Mouse (Mus musculus) megakaryocyte progenitor cell, adult 5-6 weeks (primary cell): ENCODE measurements at regions not wholly inside any gene's neighbourhood (a gene's known extent, or its start where the extent isn't known, plus 50 kb on each side); places are given as distances from the start of the nearest gene placed in this dataset.

Experiments used
- ATAC-seq: replicated peaks from 2 replicates; pipeline ENCODE4 v1.8.0; 2016; ENCODE audit warnings: mild to moderate bottlenecking, moderate TSS enrichment, inconsistent platforms; ENCODE audit not compliant: poor library complexity

DNA sequence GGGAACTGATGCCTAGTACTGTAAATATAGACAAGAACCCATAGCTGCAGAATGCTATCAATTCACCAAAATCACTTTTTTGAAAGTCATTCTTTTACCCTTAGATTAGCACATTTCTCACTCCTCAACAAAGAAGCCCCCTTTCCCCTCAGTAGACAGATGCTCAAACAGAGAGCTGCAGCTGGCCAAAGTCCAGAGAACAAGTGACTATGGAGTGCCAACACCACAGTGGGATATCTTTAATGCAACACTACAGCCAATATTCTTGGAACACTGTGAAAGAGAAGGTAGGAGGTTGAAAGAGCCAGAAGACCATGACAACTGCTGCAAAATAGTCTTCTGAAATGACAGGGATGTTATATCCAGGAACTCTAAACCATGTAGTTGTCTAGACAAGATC lies 544.0 kb downstream of the Ets1 start:
- no peak for ATAC-seq

DNA sequence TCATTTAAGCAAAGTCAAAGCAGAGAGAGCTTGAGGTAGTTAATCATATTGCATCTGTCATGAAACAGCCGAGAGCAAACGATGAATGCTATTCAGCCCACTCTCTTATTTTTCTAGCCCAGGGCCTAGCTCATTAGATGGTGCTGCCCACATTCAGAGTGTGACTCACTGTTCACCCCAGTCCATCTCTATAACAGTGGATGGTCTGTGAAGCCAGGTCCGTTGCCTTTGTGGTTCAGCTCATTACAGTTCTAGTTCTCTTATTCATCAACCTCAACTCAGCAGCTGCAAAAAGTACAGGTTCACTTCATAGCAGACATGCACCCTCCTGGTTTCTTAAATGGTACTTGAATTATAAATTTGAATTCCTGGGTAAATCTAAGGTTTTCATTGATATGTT lies 551.2 kb downstream of the Ets1 start:
- no peak for ATAC-seq

DNA sequence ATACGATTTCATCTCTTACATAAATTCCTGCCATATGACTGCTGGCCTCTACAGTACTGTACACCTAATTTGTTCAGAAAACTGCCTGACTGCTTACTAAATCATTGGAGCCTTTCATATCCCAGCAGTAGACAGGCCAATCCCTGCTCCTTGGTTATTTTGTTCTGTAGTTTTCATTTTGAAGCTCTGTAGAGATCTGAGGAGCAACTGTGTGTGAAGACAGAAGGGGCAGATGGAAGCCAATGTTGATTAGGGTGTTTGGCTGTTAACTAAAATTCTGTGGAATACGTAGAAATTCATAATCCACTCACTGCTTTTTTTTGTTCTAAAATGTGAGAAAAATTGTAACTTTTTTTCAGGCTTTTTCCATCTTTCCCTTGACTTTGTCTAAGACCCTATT lies 573.1 kb downstream of the Ets1 start:
- ATAC-seq: no peak

DNA sequence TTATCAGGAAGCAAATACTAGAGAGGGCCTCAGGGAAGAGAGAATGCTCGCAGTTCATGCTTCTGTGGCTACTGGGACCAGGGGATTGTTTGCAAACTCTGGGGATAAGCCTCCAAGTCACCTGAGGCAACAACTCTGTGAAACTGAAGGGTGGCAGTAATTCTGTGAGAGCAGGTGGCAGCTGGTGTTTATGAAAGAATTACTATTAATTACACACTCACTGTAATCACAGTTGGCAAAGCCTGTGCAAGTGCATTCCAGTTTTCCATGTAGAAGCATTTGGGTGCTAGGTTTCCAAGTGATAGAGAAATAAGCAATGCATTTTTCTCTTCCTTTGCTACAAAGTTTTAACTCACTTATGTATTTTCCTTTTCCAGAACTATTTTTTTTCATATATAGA lies 578.5 kb downstream of the Ets1 start:
- no peak for ATAC-seq

DNA sequence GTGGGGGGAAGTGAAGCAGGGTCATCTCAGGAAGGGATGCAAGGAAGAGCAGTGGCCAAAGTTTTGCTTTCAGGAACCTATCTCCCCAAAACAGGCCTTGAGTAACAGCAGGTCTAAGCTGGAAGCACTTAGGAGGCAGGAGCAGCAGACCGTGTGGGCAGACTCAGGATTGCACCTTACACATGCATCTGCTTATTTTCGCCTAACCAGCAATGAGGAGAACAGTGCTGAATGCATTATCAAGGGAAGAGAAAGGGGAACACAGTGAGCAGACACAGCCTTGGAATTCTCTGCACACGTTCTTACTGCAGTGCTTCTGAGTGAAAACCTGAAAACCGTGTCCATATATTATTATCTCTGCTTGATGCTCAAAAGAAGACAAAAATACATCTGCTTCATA lies 585.0 kb downstream of the Ets1 start:
- ATAC-seq: no peak

DNA sequence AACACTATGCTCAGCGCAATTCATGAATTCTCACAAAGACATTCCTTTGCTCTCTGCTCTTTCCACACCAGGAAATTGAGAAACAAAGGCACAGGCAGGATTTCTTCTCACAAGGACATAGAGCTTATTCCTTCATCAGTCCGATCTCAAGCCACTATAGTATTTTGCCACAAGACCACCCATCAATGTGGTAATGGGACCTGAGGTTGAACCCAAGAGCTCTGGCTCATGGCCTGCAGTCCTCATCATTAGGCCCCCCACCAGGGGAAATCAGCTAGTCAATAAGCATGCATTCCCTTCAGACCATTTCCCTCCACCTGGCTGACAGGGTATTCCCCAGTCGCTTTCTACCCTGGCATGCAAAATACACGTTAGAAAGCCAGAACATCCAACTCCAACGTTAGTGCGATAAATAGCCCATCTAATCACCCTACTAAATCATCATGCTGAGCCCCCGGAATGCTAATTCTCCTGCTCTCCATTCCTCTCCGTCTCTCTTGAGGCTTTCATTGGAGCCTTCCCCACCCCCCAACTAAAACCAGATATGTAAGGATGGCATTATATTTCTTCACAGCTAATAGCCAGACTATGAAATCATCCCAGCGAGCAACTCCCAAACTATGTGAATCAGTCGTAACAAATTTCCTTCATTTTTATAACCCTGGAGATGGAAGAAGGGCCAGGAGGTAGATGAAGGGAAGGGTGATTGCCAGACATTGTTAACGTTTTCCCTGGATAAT lies 586.2 kb downstream of the Ets1 start:
- no peak for ATAC-seq

DNA sequence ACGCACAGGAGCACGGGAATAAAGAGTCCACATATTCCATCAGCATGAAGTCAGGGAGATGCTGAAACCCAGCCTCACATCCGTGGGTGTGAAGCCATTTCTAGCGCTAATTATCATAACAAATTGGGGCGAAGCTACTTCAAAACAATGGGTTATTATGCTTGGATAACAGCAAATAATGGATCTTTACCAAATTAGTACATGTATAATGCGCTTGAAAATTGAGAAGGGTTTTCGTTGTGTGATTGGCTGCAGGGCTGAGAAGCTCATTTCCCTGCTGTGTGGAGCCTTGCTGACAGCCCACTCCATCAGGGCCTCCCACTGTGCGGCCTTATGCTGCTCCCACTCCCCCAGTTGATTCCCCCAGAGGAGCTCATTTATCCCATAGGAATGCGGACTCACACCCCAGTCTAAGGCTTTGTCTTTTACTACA lies 597.7 kb downstream of the Ets1 start:
- no peak for ATAC-seq

DNA sequence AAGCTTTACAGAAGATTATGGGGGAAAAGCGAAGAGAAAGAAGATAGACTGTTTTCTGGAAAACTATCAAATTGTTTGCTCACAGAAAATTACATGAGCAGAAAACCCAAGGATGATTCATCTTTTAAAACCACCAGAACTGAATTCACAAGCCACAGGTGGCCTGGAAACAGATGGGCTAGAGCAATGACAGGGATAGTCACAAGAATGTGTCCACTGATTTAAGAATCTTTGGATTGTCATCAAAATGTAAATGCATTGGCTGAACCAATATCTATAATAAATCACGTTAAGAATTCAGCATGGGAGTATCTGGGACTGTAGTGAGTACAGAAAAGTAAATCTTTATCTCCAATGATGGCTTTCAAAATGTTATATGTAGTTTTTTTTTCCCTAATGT lies 602.2 kb downstream of the Ets1 start:
- no peak for ATAC-seq

DNA sequence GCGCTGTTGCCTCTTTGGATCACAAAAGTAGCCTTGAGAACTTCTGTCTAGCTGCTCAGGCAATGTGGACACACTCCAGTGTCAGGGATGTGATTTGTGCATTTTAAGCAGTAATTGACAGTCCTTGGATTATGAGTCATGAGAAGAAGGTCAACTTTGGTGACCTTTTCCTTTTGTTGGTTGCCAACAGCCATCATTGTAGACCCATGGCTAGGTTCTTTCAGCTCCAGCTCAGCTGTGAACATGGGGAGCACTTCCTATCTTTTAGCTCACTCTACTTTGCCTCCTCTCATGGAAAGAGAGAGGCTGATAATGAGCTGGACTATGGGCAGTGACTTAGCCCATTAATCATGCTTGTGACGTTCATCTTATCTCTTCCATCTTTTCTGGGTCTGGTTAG lies 602.8 kb downstream of the Ets1 start:
- no peak for ATAC-seq

DNA sequence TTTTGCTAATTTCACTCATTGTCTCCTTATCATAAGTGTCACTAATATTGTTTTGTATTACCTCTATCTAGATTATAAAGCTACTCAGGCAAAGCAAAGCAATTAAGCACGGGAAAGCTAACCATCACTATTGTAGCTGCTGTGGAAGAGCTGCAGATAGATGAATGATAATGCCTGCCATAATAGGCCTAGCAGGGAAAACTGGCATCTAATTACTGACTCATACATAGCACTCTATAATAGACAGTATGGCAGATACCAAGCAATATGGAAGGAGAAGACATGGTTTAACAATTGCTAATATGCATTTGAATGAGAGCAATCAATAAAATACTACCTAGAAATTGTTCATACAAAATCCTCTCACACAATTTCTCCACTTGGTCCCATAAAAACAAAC lies 604.5 kb downstream of the Ets1 start:
- no peak for ATAC-seq

DNA sequence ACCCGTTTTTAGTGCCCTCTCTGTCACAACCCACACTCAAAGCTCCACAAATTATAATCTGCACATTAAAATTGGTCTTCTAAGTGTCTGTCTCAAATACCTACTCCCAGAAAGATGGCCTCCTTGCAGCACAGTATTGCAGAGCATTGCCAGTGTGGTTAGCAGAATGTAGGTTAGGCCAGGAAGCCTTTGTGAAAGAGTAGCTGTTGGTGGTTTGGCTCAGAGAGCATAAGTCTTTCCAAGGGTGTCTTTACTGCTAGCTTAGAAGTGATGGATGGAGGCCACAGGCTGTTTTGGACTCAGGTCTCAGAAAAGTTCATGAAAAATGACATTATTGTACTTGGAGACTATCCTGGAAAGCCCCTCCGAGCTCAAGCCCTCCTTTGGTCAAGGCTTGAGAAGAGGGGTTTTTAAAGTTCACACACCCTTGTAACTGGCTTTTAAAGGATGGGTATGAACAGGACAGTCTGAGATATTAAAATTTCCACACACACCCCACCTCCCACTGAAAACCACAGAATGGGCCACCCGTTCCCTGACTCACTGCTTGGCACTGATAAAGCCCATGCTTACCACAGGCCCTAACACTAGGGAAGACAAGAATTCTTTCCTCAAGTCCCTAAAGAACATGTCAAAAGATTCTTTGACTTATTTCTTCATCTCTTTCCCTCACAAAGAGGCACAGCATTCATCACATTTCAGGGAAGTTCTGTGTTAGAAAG lies 605.1 kb downstream of the Ets1 start:
- peak; percentile 84 for ATAC-seq

DNA sequence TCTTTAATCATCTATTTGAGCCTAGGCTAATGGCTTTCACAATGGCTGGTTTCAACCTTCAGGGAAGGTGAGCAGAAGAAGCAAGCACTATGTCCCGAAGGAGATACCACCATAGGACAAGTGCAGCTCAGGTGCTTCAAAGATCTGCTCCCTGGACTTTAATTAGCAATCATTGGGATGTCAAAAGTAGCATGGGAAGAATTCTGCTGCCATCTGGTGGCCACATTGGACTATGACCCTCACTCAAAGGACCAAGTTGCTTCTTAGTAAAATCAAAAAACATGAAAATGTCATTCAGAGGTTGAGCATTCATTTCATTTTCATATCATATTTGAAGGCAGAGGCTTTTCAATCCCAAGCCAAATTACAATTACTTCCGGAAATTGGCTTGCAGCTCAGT lies 610.9 kb downstream of the Ets1 start:
- peak; percentile 75 for ATAC-seq

DNA sequence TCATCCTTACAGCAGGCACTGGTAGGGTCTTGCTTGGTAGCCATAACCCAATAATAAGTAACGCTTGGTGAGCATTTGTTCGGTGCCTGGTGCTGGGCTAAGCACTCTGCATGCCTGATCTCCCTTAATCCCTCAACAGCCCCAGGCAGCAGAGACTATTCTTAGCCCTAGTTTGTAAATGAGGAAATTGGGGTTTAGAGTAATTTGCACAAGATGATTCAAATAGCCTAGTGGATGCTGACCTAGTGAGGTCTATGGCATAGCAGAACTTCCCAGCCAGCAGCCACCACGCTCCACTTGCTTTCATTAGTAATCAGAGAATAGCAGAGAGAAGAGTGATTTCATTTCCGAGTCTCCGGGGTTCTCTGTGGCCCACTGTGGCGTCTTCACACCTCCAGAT lies 622.2 kb downstream of the Ets1 start:
- no peak for ATAC-seq

DNA sequence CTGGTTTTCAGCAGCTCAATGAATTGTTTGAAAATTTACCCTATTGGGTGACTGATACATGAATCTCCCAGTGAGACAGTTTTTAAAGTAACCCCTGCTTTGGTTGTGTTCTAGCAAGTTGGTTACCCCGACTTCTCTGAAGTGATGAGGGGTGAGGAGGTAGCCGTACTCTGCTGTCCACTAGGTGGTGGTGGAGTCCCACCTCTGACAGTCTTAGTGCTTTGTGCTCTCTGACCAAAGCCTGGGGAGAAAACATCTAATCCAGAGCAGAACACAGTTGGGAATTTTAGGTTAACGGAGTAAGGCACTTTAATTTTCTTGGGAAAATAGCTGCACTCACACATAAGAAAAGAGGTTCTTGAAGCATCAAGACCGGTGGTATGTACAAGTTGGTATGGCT lies 624.1 kb downstream of the Ets1 start:
- peak; percentile 71 for ATAC-seq

DNA sequence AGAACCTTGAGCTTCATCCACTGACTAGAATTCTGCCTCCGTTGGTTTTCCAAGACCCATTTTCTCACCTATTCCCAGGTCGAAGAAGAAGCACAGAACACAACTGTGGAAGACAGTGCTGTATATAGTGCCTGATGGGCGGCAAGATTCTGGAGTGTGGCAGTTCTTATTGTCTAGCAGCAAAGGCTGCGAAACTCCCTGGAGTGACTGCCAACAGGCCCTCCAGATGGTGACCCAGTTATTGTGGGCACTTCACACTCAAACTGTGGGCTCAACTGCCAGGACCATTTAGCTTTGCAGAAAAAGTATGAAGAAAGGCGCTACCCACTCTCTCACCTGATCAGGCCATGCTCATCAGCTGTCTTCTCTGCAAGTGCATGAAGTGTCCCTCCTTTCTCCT lies 653.4 kb downstream of the Ets1 start:
- ATAC-seq: no peak

DNA sequence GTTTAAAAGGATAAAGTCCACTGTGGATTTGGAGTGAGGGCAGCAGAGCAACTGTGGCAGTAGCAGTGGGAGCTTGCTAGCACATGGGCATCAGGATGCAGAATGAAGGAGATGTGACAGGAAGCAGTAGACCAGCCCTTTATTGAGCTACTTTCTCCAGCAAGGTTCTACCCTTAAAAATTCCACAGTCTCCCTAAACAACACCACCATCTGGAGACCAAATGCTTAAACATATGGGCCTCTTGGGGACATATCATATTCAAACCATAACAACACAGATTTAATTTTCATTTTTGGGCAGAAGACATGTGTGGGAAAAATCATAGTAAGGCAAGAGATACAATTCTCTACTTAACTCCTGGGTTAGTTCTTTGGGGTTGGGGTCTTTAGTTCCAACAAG lies 656.1 kb downstream of the Ets1 start:
- no peak for ATAC-seq

DNA sequence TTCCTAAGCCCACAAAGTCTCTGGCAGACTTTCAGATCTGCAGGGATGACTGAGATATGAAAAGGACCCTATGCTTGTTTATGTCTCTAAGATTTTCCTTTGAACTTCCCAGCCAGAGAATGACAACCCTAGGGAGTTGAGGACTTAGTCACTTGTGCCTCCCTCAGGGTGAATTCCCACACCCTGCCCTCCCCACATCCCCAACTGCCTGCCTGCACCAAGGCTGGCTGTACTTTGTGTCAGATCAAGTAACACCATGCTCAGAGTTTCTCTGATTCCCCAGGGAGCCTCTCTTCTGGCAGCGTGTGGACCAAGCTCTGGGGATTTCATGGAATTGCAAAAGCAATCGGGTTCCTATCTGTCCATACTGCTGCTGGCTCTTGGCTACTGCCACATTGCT lies 659.9 kb downstream of the Ets1 start:
- no peak for ATAC-seq

DNA sequence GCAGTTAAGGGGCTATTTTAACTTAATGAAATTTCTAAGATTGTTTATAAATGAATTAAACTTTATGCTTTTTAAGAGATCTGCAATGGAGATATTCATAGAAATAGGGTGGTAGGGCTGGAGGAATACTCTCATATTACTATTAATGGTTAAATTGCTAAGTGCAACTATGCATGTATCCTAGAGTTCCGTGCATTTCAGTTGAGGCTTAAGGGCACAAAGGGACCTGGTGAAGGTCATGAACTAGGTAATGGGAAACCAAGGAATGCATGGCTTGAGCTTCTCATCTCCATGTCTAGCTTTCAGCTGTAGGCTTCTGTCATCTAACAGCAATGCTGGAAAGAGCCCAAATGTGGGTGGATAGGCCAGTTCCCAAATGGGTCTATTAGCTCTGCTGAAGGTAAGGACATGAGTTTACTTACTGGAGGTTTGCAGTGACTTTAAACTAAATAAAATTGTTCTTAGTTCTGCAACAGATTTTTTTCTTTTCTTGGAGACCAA lies 683.6 kb downstream of the Ets1 start:
- ATAC-seq: no peak

DNA sequence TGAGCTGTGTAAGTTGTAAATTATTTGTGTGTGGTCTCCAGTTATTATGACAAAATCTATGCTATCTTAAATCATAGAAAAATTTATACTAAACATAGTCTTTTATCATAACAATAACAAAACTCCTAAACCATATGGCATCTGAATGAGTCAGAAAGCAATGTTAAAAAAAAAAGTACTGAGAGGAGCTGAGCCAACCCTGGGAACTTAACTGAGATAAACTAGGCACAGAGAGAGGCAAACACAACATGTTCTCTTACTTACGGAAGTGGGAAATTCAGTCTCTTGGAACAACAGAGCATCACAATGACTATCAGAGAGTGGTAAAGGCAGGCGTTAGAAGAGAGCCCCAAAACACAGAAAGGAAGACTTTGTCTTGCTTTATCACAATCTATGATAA lies 691.7 kb downstream of the Ets1 start:
- no peak for ATAC-seq

DNA sequence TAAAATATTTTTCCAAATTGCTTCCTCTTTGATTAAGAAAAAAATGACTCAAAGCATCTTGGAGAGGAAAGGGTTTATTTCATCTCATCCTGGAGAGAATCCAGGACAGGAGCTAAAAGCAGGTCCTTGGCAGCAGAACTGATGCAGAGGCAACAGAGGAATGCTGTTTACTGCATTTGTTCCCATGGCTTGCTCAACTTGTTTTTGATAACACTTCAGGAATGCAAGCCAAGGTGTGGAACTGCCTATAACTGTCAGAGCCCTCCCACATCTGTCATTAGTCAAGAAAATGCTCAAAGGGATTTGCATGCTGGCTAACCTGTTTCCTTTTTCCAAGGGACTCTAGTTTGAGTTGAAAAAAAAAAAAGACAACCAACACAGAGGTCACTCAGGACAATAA lies 714.2 kb downstream of the Ets1 start:
- ATAC-seq: no peak

DNA sequence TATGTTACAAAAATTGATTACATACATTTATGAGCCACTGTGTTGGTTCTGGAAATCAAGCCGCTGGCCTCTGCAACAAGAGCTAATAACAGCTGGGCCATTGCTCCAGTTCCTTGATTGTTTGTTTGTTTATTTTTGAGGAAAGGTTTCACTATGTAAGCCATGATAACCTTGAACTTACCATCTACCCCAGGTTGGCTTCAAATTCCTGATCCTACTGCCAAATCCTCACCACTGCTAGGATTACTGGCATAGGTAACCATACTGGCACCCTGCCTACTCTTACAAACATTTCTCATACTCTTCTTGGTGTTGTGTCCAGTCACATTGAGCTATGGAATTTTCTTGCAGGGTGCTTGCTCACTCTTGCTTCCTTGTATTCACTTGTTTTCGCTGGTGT lies 720.6 kb downstream of the Ets1 start:
- no peak for ATAC-seq

DNA sequence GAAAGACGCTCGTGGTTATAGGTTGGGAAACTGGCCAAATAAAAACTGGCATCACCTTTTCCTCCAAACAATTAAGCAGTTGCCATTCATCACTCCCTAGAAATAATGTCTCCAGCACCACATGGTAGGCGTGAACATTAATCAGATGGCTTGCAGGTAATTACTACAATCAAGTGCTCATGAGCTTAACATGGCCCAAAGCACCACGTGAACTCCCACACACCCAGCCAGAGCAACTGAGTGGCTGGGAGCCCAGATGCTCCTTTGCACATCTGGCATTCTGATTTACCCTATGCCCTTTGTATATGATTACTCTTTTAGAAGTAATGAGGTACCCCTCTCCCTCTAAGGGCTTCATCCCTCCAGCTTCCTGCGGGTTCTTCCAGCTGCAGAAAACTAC lies 724.9 kb downstream of the Ets1 start:
- no peak for ATAC-seq

DNA sequence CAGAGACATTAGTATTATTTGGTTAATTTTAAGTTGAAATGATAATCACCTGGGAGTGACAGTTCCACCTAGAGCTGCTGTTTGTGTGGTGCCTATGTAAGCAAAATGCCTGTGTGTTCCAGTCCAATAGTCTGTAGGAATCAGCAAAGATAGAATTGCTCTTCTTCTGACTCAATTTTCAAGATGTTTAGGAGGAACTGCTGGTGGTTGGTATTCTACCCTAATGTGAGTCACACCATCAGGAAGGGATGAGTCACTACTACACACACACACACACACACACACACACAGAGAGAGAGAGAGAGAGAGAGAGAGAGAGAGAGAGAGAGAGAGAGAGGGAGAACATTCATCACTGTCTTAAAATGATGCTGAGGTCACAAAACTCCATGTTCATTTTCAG lies 753.1 kb downstream of the Ets1 start:
- ATAC-seq: no peak
